Mouse (Mus musculus): Measurements from ENCODE around the gene Slc10a1.

DNA sequence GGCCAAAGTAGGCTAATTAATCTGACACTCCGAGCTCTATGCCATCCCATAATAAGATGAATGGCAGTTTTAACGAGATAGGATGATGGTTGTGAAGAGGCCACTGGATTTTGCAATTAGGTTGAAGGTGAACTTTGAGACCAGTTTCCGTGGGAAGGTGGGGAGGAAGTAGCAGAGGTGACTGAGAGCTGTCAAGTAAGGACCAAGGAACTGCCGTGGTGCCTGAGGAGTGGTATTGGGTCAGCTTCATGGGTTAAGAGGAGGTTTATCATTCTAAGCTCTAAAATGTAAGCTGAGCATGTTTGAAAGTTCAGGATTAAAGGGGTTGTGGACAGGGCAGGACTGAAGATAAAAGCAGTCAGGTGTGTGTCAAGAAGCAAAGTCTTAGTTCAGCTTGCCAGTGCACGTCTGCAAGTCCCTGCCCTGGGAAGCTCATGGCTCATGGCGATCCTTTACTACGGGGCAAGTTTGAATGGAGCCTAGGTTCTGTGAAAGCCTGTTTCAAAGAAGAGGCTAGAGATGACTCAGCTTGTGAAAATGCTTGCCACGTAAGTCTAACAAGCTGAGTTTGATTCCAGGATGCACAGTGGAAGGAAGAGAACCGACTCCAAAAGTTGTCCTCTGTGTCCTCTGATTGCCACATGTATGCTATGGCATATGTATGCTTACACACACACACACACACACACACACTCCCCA lies 31.0 kb downstream of the Slc10a1 start:
- no peak for TF ChIP-seq CTCF (conservative IDR thresholded peaks at IDR 0.05; ENCODE audit: insufficient read depth, insufficient read length, low read depth, low read length)
- TF ChIP-seq POLR2A (IDR thresholded peaks at IDR 0.05; ENCODE audit: low read depth, low read length) = no peak

Measured in kidney, adult 2 months (tissue).